Mouse (Mus musculus) retina, embryonic 14.5 days (tissue): ENCODE results near the gene Zbtb17.
A peak's percentile ranks its signal among the peaks of the same experiment; 100 is the strongest.

Experiments
- DNase-seq: peaks from one replicate; pipeline ENCODE4 v3.0.0-alpha.2; 2015; ENCODE audit warnings: low spot score

The Zbtb17 gene

DNA sequence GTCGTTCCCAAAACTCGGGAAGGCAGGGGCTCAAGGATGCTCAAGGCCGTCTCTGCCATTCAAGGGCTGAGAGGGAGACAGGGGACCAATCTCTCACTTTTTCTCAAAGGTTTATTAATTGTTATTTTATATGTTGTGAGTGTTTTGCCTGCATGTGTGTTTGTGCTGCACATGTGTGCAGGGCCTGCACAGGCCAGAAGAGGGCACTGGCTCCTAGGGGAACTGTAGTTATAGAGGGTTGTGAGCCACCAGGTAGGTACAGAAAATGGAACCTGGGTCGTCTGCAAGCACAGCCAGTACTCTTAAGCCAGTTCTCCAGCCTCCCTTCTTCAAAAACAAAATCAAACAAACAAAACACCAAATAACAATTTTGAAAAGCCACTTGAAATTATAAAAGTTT, 44.2 kb downstream of the Zbtb17 start:
- DNase-seq = no peak

GRCm38 (mm10) chr4:141500637-141501036, 56.2 kb downstream of the Zbtb17 start:
- no peak for DNase-seq

DNA sequence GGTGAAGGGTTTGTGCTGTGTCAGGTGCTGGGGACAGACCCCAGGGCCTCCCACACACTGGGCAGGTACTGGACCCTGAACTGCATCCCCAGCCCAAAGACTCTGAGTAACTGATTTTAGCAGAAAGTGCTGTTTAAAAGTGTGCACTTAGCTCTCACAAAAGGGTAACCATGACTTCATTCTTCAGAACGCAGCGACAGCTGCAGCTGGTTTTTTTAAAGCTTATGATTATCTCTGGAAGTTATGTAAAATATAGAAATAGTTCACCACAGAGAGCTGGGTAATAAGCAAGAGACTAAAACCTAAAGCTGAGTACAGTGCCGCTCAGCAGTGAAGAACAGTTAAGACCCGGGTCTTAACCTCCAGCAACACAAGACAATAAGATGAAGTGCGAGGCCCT, 56.6 kb downstream of the Zbtb17 start:
- no peak for DNase-seq

GRCm38 (mm10) chr4:141502723-141503122, 58.3 kb downstream of the Zbtb17 start:
- DNase-seq = no peak

DNA sequence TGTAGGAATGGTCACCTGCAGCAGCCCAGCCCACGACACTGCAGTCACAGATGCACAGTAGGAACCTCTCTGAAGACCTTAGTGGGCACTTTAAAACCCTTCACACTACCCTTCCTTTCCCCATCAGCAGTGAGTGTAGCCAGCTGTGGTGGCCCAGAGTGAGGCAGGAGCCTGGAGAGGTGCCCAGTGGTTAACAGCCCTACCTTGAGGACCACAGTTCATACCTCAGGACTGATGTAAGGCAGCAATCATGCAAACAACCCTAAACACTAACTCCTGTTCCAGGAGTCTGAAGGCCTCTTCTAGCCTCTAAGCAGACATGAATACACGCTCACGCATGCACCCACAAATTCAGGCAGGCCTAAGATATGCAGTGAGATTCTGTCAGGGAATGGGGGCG, 60.0 kb downstream of the Zbtb17 start:
- DNase-seq = no peak

GRCm38 (mm10) chr4:141505810-141506209, 61.4 kb downstream of the Zbtb17 start:
- DNase-seq = no peak

GRCm38 (mm10) chr4:141506352-141506751, 61.9 kb downstream of the Zbtb17 start:
- peak; percentile 14 for DNase-seq

DNA sequence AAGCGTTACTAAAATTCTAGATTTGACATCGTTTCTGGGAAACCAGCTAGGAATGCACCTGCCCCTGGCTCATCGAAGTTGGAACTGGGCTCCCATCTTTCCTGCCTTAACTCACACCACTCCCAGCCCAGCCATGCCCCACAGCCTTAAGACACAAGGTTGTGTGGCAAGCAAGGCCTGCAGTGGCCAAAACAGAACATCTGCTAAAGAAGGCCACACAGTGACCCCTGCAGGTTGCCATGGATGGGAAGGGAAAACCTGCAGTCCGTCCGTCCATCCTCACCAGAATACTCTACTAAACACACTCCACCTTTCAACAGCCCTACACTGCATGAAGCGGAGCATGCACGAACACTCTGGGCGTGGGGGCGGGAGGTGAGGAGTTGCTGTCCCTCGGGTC, 62.4 kb downstream of the Zbtb17 start:
- peak; percentile 20 for DNase-seq

- DNase-seq = no peak
Observed at GRCm38 (mm10) chr4:141510457-141510856, 66.0 kb downstream of the Zbtb17 start.

- DNase-seq = no peak
Observed at GRCm38 (mm10) chr4:141512145-141512544, 67.7 kb downstream of the Zbtb17 start.

DNA sequence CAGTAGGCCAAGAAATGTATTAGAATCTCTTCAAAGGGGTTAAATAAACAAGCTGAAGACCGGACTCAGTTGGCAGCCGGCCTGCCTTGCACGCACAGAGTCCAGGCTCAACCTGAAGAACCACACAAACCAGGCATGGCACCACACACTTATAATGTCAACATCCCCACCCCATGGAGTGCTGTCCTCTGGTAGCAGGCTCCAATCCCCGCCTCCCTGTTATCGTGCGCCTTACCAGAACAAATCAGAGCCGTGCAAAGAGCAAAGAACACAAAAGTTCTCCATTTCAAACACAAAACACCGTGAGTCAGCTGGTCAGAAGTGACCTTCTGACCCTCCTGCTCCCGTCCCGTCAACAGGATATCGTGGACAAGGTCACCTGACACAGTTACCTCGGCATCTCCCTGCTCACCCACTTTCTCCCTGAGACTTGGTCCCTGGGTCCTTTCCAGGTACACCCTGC, 69.8 kb downstream of the Zbtb17 start:
- DNase-seq = no peak
